In the genomic region with DNA sequence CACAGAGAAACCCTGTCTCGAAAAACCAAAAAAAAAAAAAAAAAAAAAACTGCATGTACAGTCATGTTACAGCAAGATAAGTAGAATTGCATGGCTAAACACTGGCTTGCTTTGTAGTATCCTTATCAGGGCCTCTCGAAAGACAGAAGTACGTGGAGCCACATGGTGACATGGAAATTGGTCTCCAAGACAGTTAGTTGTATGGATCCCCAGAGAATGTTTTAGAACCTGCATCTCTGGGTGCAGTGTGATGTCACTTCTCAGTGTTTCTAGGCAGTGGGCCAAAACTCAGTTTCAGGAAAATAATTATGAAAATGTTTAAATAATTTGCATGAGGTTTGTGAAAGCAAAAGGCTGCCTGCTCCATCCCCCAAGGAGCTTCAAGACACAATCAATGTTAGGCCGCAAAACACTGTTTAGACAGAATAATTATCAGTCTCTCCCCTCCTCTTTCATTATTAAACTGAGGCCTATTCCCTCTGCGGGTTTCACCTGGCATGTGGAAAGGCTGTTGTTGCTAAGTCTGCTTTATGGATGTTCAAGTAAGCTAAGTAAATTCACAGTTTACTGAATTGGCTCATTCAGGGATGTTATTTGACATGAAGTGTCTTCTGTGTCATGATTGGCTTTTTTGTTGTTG, we compare ENCODE assay signal across 19 mouse cellular contexts.
DNase-seq lines count a peak whose midpoint lies in the region; ATAC-seq and TF ChIP-seq lines count a peak whose summit lies in the region.
"Had no signal": no experiment of that assay in that cellular context is flagged by ENCODE, and none has a peak within 500 bp of the region (broad histone marks: within the 10 kb centered on the region; RNA-seq: fewer than 3 reads in every experiment).

No protein-coding gene starts in this region.

- peaks cover 3% of the 10 kb centered on the region; the same call in 1 of the 2 replicates for H3K9me3 ChIP-seq in lung, embryonic 14.5 days (ENCODE audit: low read depth, low read length)
- H3K9me3 ChIP-seq in forebrain, embryonic 14.5 days (replicated peaks; ENCODE audit: control insufficient read depth, low read length), result no peaks in the 10 kb centered on the region
- H3K9me3 ChIP-seq in liver, embryonic 16.5 days (replicated peaks; ENCODE audit: control insufficient read depth, low read length), result no peaks in the 10 kb centered on the region
- H3K9me3 ChIP-seq: lung, embryonic 15.5 days; neural tube, embryonic 15.5 days had no signal

- no peak overlapping the region for H3K27ac ChIP-seq in lung, embryonic 14.5 days (ENCODE audit: low read depth)
- H3K27ac ChIP-seq in forebrain, embryonic 14.5 days (ENCODE audit: low read depth, low read length), result no peak overlapping the region
- no peak overlapping the region for H3K27ac ChIP-seq in liver, embryonic 16.5 days (ENCODE audit: low read length)
- no peak overlapping the region for H3K27ac ChIP-seq in thymus, adult 2 months (ENCODE audit: control insufficient read depth, insufficient read depth, low read length)
- H3K27ac ChIP-seq: embryonic facial prominence, embryonic 15.5 days; heart, embryonic 13.5 days; lung, embryonic 15.5 days; neural tube, embryonic 15.5 days had no signal

- no peak overlapping the region for H3K4me3 ChIP-seq in lung, embryonic 14.5 days (ENCODE audit: low read depth, low read length)
- H3K4me3 ChIP-seq in forebrain, embryonic 14.5 days (ENCODE audit: low read depth, low read length), result no peak overlapping the region
- no peak overlapping the region for H3K4me3 ChIP-seq in liver, embryonic 16.5 days (ENCODE audit: low read depth, low read length)
- no peak overlapping the region for H3K4me3 ChIP-seq in thymus, adult 2 months (ENCODE audit: control insufficient read depth, insufficient read depth, low read length)
- H3K4me3 ChIP-seq: embryonic facial prominence, embryonic 15.5 days; heart, embryonic 13.5 days; lung, embryonic 15.5 days; neural tube, embryonic 15.5 days had no signal

- no peak for TF ChIP-seq CTCF in lung, embryonic 14.5 days (IDR thresholded peaks at IDR 0.05; ENCODE audit: low read depth)
- no peak for TF ChIP-seq CTCF in thymus, adult 2 months (IDR thresholded peaks at IDR 0.05; ENCODE audit: borderline replicate concordance, control insufficient read depth, extremely low read depth, insufficient read depth, low read length, poor library complexity)

- no peaks in the 10 kb centered on the region for H3K4me1 ChIP-seq in lung, embryonic 14.5 days (ENCODE audit: insufficient read depth)
- no peaks in the 10 kb centered on the region for H3K4me1 ChIP-seq in forebrain, embryonic 14.5 days (ENCODE audit: control insufficient read depth, insufficient read depth, low read length)
- H3K4me1 ChIP-seq in liver, embryonic 16.5 days (ENCODE audit: control insufficient read depth, low read depth, low read length), result no peaks in the 10 kb centered on the region; the same call in none of the 2 replicates
- no peaks in the 10 kb centered on the region for H3K4me1 ChIP-seq in thymus, adult 2 months (replicated peaks; ENCODE audit: control insufficient read depth, insufficient read depth, low read length)
- H3K4me1 ChIP-seq: embryonic facial prominence, embryonic 15.5 days; heart, embryonic 13.5 days; lung, embryonic 15.5 days; neural tube, embryonic 15.5 days had no signal

- 69% methylated on average over 5 of the region's 5 CpGs for WGBS in lung, embryonic 14.5 days
- 47% methylated on average over 5 of the region's 5 CpGs for WGBS in forebrain, embryonic 14.5 days
- WGBS in liver, embryonic 16.5 days (ENCODE audit: insufficient replicate concordance), result 35% methylated on average over 5 of the region's 5 CpGs
- WGBS in thymus, adult 2 months, result 92% methylated on average over 5 of the region's 5 CpGs

- H3K4me2 ChIP-seq in lung, embryonic 14.5 days, result no peak overlapping the region
- H3K4me2 ChIP-seq in forebrain, embryonic 14.5 days (ENCODE audit: low read length), result no peak overlapping the region
- H3K4me2 ChIP-seq in liver, embryonic 16.5 days (ENCODE audit: low read depth, low read length), result no peak overlapping the region
- H3K4me2 ChIP-seq: embryonic facial prominence, embryonic 15.5 days; heart, embryonic 13.5 days; lung, embryonic 15.5 days; neural tube, embryonic 15.5 days had no signal

- no peaks in the 10 kb centered on the region for H3K27me3 ChIP-seq in lung, embryonic 14.5 days (ENCODE audit: insufficient read depth, low read length)
- H3K27me3 ChIP-seq in forebrain, embryonic 14.5 days (replicated peaks; ENCODE audit: control insufficient read depth, insufficient read depth, low read length), result no peaks in the 10 kb centered on the region
- H3K27me3 ChIP-seq in liver, embryonic 16.5 days (ENCODE audit: control insufficient read depth, insufficient read depth, low read depth, low read length), result no peaks in the 10 kb centered on the region
- no peaks in the 10 kb centered on the region for H3K27me3 ChIP-seq in thymus, adult 2 months (ENCODE audit: control insufficient read depth, insufficient read depth, low read length)
- H3K27me3 ChIP-seq: embryonic facial prominence, embryonic 15.5 days; heart, embryonic 13.5 days; lung, embryonic 15.5 days; neural tube, embryonic 15.5 days; Patski had no signal

- ATAC-seq in lung, embryonic 14.5 days (ENCODE audit: insufficient read depth), result no peak
- ATAC-seq in forebrain, embryonic 14.5 days, result peak; percentile 89
- peak; percentile 78 for ATAC-seq in liver, embryonic 16.5 days (ENCODE audit: low read depth)
- ATAC-seq: Patski had no signal

- no peaks in the 10 kb centered on the region for H3K36me3 ChIP-seq in lung, embryonic 14.5 days (ENCODE audit: insufficient read depth)
- H3K36me3 ChIP-seq in forebrain, embryonic 14.5 days (ENCODE audit: control insufficient read depth, insufficient read depth, low read length), result no peaks in the 10 kb centered on the region
- H3K36me3 ChIP-seq in liver, embryonic 16.5 days (ENCODE audit: control insufficient read depth, insufficient read depth), result no peaks in the 10 kb centered on the region
- no peaks in the 10 kb centered on the region for H3K36me3 ChIP-seq in thymus, adult 2 months (ENCODE audit: control insufficient read depth, insufficient read depth, low read length)
- H3K36me3 ChIP-seq: embryonic facial prominence, embryonic 15.5 days; heart, embryonic 13.5 days; lung, embryonic 15.5 days; neural tube, embryonic 15.5 days had no signal

- no peak overlapping the region for H3K9ac ChIP-seq in lung, embryonic 14.5 days
- H3K9ac ChIP-seq in forebrain, embryonic 14.5 days (ENCODE audit: low read length), result no peak overlapping the region
- no peak overlapping the region for H3K9ac ChIP-seq in liver, embryonic 16.5 days (ENCODE audit: low read depth, low read length)
- H3K9ac ChIP-seq: embryonic facial prominence, embryonic 15.5 days; heart, embryonic 13.5 days; lung, embryonic 15.5 days; neural tube, embryonic 15.5 days had no signal

- no peak for TF ChIP-seq POLR2A in thymus, adult 2 months (IDR thresholded peaks at IDR 0.05; ENCODE audit: control insufficient read depth, extremely low read depth, insufficient read depth, low read length, poor library complexity)

- DNase-seq in lung, embryonic 14.5 days, result peak; percentile 15
- no peak for DNase-seq in lung, adult 18-20 months
- peak; percentile 47 for DNase-seq in MEL-GATA-1-ER (ENCODE audit: extremely low read depth, low read depth)
- DNase-seq in forebrain, embryonic 14.5 days (ENCODE audit: low spot score), result peak; percentile 73
- no peak for DNase-seq in thymus, adult 18-20 months
- no peak for DNase-seq in cerebellum, postnatal 36 days
- DNase-seq in thymus, adult 2 months, result no peak
- DNase-seq: cerebellum, adult 18-20 months; gastrocnemius, postnatal 36 days; kidney, adult 11 months; kidney, postnatal 25 days; spleen, adult 18-20 months; thymus, postnatal 25 days had no signal

Comparison
In these comparisons a context has a peak if more than half of its experiments do, and no peak if none do; other contexts are left out.
1. DNase-seq: peak in lung, embryonic 14.5 days (single experiment), MEL-GATA-1-ER (single experiment) and forebrain, embryonic 14.5 days (single experiment); none in lung, adult 18-20 months (0 of 2), thymus, adult 18-20 months (0 of 2), cerebellum, postnatal 36 days (0 of 2) and thymus, adult 2 months (single experiment).